Mouse (Mus musculus): Measurements from ENCODE around the gene Etl4.

The Etl4 gene

GRCm38 (mm10) chr2:20520636-20521595 lies 611.3 kb downstream of the Etl4 start:
- peak; percentile 40 for DNase-seq (ENCODE audit: low read depth)

- DNase-seq (ENCODE audit: low read depth), result no peak
These were observed 612.2 kb downstream of the Etl4 start for GRCm38 (mm10) chr2:20521686-20522285.

- no peak for DNase-seq (ENCODE audit: low read depth)
These were observed 614.1 kb downstream of the Etl4 start for GRCm38 (mm10) chr2:20523636-20524035.

GRCm38 (mm10) chr2:20525879-20526593 lies 616.5 kb downstream of the Etl4 start:
- peak; percentile 83 for DNase-seq (ENCODE audit: low read depth)

GRCm38 (mm10) chr2:20526856-20527255 lies 617.3 kb downstream of the Etl4 start:
- DNase-seq (ENCODE audit: low read depth), result no peak

GRCm38 (mm10) chr2:20532623-20533022 lies 623.0 kb downstream of the Etl4 start:
- no peak for DNase-seq (ENCODE audit: low read depth)

- DNase-seq (ENCODE audit: low read depth), result no peak
These were observed 628.2 kb downstream of the Etl4 start for GRCm38 (mm10) chr2:20537785-20538184.

GRCm38 (mm10) chr2:20538871-20539270 lies 629.3 kb downstream of the Etl4 start:
- no peak for DNase-seq (ENCODE audit: low read depth)

GRCm38 (mm10) chr2:20541261-20541660 lies 631.7 kb downstream of the Etl4 start:
- DNase-seq (ENCODE audit: low read depth), result no peak

- no peak for DNase-seq (ENCODE audit: low read depth)
These were observed 632.7 kb downstream of the Etl4 start for GRCm38 (mm10) chr2:20542286-20542685.

GRCm38 (mm10) chr2:20545624-20546023 lies 636.0 kb downstream of the Etl4 start:
- no peak for DNase-seq (ENCODE audit: low read depth)

GRCm38 (mm10) chr2:20546496-20547348 lies 637.1 kb downstream of the Etl4 start:
- no peak for DNase-seq (ENCODE audit: low read depth)

GRCm38 (mm10) chr2:20547349-20547677 lies 637.7 kb downstream of the Etl4 start:
- DNase-seq (ENCODE audit: low read depth), result no peak

- no peak for DNase-seq (ENCODE audit: low read depth)
These were observed 638.4 kb downstream of the Etl4 start for GRCm38 (mm10) chr2:20547686-20548624.

- no peak for DNase-seq (ENCODE audit: low read depth)
These were observed 639.5 kb downstream of the Etl4 start for GRCm38 (mm10) chr2:20549065-20549464.

- DNase-seq (ENCODE audit: low read depth), result no peak
These were observed 640.4 kb downstream of the Etl4 start for GRCm38 (mm10) chr2:20549996-20550395.

- DNase-seq (ENCODE audit: low read depth), result no peak
These were observed 646.1 kb downstream of the Etl4 start for GRCm38 (mm10) chr2:20555706-20556105.

- DNase-seq (ENCODE audit: low read depth), result no peak
These were observed 649.5 kb downstream of the Etl4 start for GRCm38 (mm10) chr2:20559083-20559482.

GRCm38 (mm10) chr2:20559723-20560122 lies 650.1 kb downstream of the Etl4 start:
- peak; percentile 46 for DNase-seq (ENCODE audit: low read depth)

- DNase-seq (ENCODE audit: low read depth), result no peak
These were observed 651.0 kb downstream of the Etl4 start for GRCm38 (mm10) chr2:20560581-20560980.

- no peak for DNase-seq (ENCODE audit: low read depth)
These were observed 653.5 kb downstream of the Etl4 start for GRCm38 (mm10) chr2:20563036-20563435.

Measured in NIH3T3 (cell line).